Mouse (Mus musculus) brown adipose tissue, adult 24 weeks (tissue): ENCODE data around the gene Trappc3l. TPM values are rescaled to one million over a fixed set of nuclear protein-coding genes. Genes with fewer than 3 reads are reported as not detected.

ENCODE experiments used
- H3K27ac ChIP-seq: fragments of 200-500 bp; replicated peaks from 2 replicates; pipeline ENCODE4 v1.5.1; 2012; ENCODE audit warnings: low read depth, mild to moderate bottlenecking, low read length
- H3K4me1 ChIP-seq: fragments of 200-500 bp; 2 replicates; pipeline ENCODE4 v1.6.1; 2012; ENCODE audit warnings: low read length, mixed read lengths; ENCODE audit not compliant: control insufficient read depth, insufficient read depth, insufficient read length
- H3K4me3 ChIP-seq: fragments of 200-500 bp; 2 replicates; pipeline ENCODE4 v1.5.1; 2012; ENCODE audit warnings: low read depth, mild to moderate bottlenecking, low read length, moderate library complexity; ENCODE audit not compliant: insufficient read depth
- polyA plus RNA-seq: library from polyadenylated mRNA; stranded (reverse); fragments of >200 nt; gene quantifications from 2 replicates; pipeline ENCODE4 v1.2.4, GENCODE M21; 2012; ENCODE audit not compliant: missing spikeins, insufficient read depth, insufficient read length

Gene Trappc3l
- polyA plus RNA-seq, 1 experiment: not detected

DNA sequence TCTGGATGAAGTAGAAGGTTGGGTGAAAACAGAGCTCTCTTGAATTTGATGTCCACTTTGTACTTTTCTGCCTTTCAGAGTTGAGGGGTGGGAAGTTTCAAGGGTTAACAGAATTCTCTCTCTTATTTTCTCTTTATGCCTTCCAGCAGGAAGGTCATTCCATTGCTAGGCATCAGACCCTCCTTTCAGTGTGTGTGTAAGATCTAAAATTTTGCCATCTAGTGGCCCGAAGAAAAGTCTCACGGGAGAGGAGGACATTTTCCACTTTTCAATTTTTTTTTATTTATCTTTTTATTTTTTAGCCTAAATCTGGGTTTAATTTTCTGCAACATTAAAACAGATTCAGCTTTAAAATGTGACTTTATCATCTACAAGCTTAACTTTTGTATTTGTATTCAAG is 34.3 kb downstream of the Trappc3l start:
- Histone ChIP-seq H3K27ac (no peak overlapping the region), H3K4me1 (no peaks in the 10 kb centered on the region), H3K4me3 (no peak overlapping the region)

DNA sequence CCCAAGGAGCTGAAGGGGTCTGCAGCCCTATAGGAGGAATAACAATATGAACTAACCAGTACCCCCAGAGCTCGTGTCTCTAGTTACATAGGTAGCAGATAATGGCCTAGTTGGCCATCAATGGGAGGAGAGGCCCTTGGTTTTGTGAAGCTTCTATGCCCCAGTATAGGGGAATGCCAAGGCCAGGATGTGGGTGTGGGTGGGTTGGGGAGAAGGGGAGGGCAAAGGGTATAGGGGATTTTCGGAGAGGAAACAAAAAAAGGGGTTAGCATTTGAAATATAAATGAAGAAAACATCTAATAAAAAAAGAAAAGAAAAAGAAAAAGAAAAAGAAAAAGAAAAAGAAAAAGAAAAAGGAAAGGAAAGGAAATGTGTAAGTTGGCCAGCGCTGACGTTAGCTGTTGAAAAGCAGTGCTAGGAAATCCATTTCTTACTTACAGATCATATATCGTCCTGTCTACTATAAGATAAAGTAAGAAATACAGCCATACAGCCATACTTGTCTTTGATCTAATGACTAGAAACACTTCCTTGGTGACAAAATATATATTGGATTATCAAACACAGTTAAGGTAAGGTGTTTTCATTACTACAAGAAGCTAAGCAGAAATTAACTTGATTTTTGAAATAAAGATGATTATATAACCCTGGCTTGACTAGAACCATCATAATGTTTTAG is 37.3 kb downstream of the Trappc3l start:
- Histone ChIP-seq H3K4me1 (no peaks in the 10 kb centered on the region), H3K4me3 (no peak overlapping the region)

DNA sequence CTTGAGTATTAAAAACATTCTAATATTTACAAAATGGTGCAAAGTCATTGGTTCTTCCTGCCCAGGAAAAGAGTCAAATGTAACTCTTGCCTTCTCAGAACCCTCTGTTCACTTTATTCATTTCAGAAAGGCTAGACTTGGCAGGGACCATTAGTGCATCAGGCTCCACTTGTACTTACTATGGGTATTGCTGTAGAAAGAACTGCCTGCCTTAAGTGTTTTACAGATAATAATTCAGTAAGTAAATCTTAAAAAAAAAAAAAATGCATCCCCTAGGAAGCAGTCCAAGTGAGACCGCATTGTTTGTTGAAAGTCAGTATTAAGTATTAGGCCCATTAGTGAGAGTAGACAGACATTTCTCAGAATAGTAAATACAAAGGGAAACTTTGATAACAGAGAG is 49.1 kb downstream of the Trappc3l start:
- Histone ChIP-seq H3K4me1 (no peaks in the 10 kb centered on the region), H3K4me3 (no peak overlapping the region), H3K27ac (no peak overlapping the region)

More for the DNA sequence above, 37.3 kb downstream of the Trappc3l start:
- no peak overlapping the region for H3K27ac ChIP-seq

DNA sequence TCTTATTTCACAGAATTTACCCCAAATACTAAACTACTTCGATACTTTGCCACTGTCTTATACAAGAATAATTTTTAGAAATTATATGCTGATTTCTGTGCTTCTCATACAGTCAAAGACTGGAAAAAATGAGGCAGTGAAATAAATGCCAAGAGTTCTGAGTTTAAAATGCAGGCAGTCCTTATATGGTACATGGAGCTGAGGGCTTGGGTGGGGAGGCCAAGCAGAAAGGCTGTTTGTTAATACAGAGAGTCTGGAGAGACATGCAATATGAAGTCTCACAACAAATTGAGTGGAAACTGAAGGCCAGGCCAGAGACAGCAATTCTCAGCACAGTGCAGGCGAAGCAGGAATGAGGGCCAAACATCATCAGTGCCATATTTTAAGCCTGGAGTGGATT is 51.1 kb downstream of the Trappc3l start:
- Histone ChIP-seq H3K4me3 (no peak overlapping the region), H3K27ac (no peak overlapping the region), H3K4me1 (no peaks in the 10 kb centered on the region)

DNA sequence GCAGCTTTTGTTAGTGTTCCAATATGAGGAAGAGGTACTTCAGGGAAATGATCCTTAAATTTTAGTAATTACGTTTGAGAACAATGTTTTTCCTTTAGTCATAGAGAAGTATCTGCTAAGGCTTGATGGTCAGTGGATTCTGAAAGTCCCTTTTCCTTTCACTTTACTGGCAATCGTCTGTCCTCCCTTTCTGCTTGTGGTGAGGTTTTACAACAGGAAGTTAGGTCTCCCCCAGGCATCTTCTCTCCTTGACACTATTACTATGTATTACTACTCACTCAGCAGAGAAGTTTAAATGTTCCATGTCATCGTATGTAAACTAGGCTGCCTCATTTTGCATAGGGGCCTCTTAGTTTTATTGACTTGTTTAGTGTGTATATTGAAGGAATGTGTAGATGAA is 52.1 kb downstream of the Trappc3l start:
- Histone ChIP-seq H3K4me1 (no peaks in the 10 kb centered on the region), H3K27ac (no peak overlapping the region), H3K4me3 (no peak overlapping the region)

DNA sequence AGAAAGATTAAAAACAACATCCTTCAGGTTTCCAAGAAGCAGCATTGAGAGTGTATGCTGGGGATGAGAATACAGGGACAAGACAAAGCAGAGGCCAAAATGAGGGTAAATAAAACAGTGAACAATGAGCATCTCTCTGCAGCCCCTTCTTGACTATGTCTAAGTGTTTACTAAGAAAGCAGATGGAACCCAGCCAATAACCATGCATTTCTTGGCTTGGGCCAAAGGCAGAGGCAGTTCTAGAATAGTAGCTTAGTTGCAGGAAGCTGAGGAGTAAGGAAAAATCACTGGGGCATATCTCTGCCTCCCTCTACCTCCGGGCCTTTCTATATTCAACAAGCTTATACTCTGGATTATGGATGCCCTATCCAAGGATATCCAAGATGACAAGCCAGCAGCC is 53.1 kb downstream of the Trappc3l start:
- Histone ChIP-seq H3K27ac (no peak overlapping the region), H3K4me1 (no peaks in the 10 kb centered on the region), H3K4me3 (no peak overlapping the region)

DNA sequence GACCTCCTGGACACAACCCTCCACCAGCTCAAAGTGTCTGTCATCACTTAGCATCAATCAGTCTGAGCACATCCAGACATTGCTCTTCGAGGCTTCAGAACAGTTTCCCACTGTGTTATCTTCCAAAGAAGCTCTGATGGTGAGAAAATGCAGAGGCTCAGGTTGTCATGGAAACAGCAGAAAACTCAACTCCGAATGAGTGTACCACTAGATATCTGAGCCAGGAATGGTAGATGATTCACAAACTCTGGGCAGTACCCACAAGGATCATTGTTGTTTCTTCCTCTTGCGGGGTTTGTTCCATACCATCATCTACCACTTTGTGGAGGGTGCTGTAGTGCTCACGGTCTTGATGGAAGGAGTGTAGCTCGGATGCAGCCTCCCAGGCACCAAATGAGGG is 54.5 kb downstream of the Trappc3l start:
- no peak overlapping the region for H3K27ac ChIP-seq
- no peaks in the 10 kb centered on the region; the same call in 1 of the 2 replicates for H3K4me1 ChIP-seq
- no peak overlapping the region for H3K4me3 ChIP-seq

DNA sequence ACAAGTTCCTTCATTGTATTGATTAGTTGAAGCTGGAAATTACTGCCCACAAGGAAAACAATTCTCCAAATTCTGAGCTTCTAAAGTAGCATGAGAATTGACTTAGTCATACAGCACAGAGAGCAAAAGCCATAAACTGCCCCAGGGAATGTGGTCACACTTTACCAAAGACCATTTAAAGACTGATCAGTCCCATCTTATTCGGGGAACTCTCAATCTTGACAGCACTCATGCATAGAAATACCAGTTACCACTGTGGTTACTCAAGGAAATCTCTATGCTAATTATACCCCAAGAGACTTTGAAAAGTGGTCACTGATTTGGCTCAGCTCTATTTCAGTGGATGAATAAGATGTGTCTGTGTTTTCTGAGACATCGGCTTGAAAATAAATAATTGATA is 57.8 kb downstream of the Trappc3l start:
- no peak overlapping the region for H3K4me3 ChIP-seq
- H3K4me1 ChIP-seq: no peaks in the 10 kb centered on the region; the same call in 1 of the 2 replicates
- no peak overlapping the region for H3K27ac ChIP-seq

DNA sequence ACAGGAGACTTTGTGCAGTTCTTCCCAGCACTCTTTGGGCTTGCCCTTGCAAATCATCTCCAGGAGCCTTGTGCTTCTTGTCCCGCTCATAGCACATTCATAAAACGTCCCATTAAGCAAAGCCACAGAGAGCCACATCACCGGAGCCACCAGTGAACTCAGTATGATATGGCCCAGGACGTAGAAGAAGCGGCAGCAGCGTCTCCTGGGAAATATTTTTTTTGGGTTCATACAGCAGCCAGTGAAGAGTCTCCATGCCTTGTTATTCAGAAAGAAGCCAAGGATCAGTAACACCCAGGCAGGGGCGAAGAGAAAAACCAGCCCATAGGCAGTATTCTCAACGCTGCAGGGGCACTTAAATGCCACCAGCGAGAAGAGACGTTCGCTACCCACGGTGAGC is 58.6 kb downstream of the Trappc3l start:
- Histone ChIP-seq H3K27ac (peak overlapping the region; percentile 22; the same call in 1 of the 2 replicates), H3K4me3 (peak overlapping the region; percentile 47), H3K4me1 (no peaks in the 10 kb centered on the region; the same call in 1 of the 2 replicates)

DNA sequence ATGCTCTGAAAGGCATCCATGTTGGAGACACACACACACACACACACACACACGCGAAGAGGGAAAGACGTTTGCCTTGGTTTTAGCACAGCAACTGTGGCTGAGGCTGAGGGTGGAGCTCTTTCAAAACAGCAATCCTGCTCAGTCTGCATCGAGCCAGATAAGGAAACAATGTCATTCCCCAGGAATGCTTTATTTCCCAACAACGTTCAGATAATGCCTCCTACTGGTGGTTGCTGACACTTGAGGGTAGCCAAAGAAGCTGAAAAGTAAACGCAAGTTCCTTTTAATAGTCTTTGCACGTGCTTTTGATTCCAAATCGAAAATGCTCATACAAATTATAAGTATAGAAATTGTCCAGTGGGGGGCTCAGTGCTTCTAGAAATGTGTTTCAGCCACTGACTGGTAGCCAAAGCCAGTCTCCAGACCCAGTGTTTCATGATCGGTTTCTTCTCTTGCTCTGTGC is 59.1 kb downstream of the Trappc3l start, which contains the start of gene Calhm5:
Gene Calhm5, minus strand, starts transcription at position 102 of the 466 bp plus-strand sequence.
- H3K27ac ChIP-seq: peak within 1 kb of the TSS; percentile 22; the same call in 1 of the 2 replicates
- peak within 1 kb of the TSS; percentile 47 for H3K4me3 ChIP-seq
- H3K4me1 ChIP-seq: no peaks in the 10 kb centered on the region; the same call in 1 of the 2 replicates

DNA sequence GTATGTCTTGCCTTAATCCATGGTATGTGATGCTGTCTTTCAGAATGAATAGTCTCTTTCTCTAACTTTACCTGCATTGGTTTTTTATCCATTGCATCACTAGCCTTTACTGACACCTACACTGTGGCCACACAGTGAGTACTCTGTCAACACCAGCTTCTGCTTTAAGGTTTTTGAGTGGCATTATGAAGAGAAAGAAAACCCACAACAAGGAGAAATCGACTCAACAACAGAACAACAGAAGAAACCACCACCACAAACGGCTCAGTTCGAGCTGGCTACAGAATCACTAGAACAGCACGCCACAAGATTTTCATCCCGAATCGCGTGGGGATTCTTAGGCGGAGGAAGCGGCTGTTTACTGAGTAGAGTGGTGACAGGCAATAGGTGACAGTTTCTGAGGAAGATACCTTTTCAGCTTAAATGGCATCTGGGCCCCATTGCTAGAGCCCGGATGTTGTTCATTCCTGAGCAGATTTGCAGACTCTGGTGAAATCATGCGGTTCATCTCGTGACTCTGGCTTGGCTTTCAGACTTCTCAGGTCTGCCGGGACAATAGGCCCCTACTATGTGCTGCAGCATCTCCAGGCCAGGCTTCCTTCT is 73.6 kb downstream of the Trappc3l start:
- H3K27ac ChIP-seq: no peak overlapping the region
- H3K4me1 ChIP-seq: no peaks in the 10 kb centered on the region
- H3K4me3 ChIP-seq: no peak overlapping the region

DNA sequence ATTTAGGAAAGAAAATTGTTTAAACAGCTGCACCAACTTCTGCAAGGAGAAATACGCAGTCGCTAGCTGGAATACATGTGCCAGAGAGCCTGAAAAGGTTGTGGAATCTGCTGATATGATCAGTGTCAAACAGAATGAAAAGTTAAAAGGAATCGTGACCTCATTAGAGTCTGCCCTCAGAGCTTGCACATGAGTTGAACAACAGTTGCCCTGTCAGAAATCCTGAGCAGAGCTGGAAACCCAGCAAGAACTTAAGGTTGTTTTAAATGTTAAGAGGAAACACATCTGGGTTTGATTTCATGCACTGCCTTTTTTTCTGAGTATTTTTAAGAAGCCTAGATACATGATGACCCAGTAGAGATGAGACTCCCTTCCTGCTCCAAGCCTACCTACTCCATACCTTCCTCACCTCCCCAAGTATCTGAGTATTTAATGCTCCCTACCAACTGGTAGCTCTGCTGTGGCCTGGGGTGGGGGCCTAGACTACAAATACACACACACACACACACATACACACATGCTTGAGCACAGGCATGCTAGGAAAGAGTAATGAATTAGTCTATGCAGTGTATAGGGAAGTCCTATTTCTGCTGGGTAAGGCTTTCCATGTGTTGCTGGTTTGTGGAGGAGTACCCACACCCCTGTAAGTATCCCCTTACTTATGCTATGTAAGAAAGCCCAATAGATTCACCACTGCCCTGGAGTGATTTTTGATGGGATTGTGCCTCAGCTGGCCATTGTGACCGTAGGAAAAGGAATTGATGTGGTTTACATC is 74.8 kb downstream of the Trappc3l start:
- H3K4me3 ChIP-seq: no peak overlapping the region
- H3K27ac ChIP-seq: no peak overlapping the region
- no peaks in the 10 kb centered on the region for H3K4me1 ChIP-seq

DNA sequence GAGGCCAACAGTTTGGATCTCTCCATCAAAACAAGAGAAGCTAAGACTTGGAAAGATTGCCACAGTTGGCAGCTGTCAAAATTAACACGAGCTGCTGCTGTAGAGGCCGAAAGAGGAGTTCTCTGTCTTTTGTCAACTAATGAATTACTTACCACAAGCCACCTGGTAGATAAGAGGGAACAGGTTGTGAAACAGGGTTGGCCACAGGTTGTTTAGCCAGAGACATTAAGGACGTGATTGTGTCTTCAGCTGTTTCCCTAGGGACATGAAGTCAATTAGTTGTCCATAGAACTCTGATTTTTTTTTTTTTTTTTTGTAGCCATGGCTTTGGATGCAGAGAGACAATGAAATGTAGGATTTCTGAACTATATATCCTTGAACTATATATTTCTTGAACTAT is 79.7 kb downstream of the Trappc3l start:
- Histone ChIP-seq H3K4me3 (no peak overlapping the region), H3K4me1 (no peaks in the 10 kb centered on the region), H3K27ac (no peak overlapping the region)

DNA sequence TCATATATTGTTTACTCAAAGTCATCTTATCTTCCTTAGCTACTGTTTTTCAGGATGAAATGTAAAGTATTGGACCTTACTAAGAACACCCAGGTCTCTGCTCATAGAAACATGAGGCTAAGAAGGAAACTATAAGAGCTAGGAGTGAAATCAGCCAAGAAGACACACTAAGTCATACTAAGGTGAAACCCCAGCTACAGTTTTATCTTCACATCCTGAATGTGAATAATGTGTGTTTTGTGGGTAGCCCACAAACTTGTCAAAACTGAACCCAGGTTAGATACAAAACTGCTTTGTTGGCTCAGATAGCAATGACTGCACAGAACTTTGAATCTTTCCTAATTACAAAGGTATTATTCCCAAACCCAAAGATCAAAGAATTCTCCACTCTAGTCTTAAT is 80.4 kb downstream of the Trappc3l start:
- Histone ChIP-seq H3K27ac (no peak overlapping the region), H3K4me1 (no peaks in the 10 kb centered on the region)

DNA sequence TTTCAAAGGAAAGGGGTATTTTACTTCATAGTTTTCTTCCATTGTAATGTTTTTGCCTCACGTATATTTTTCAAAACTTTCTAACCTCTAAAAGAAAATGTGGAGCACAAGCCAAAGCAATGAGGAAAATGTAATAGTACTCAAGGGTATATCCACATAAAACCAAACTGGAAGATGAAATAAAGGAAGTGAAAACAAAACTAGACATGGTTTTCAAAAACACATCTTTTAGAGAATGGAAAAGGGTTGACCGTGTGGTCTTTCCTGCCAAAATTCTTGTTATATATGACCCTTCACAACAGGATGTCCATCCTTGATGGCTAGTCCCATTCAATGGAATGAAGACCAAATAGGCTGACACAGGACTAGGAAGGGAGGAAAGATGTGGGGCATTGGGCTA is 81.0 kb downstream of the Trappc3l start:
- Histone ChIP-seq H3K27ac (no peak overlapping the region), H3K4me1 (no peaks in the 10 kb centered on the region), H3K4me3 (no peak overlapping the region)

More for the DNA sequence above, 80.4 kb downstream of the Trappc3l start:
- H3K4me3 ChIP-seq: no peak overlapping the region
